Mouse (Mus musculus): ENCODE measurements around the gene Mon2.

DNA sequence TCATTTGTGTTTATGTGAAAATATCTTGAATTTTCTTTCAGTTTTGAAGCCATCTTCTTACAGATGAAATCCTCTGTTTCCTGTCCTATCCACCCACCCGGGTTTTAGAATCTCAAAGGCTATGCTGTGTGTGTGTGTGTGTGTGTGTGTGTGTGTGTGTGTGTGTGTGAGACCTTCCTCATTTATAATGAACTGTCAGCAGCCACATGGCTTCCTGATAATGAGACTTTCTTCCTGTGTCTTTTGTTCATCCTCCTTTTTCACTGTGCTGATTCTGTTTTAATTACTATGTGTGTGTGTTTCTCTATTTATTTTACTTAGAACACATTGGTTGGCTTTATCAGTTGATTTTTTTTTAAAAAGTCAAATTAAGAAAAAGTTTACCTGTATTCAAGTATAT is 25.0 kb upstream of the Mon2 start:
- TF ChIP-seq CTCF (IDR thresholded peaks at IDR 0.05; ENCODE audit: extremely low read depth, insufficient read depth, low read length) (no peak), POLR2A (IDR thresholded peaks at IDR 0.05; ENCODE audit: extremely low read depth, insufficient read depth, low read length) (no peak)
